ENCODE assay signal across 26 mouse cellular contexts in the genomic region with DNA sequence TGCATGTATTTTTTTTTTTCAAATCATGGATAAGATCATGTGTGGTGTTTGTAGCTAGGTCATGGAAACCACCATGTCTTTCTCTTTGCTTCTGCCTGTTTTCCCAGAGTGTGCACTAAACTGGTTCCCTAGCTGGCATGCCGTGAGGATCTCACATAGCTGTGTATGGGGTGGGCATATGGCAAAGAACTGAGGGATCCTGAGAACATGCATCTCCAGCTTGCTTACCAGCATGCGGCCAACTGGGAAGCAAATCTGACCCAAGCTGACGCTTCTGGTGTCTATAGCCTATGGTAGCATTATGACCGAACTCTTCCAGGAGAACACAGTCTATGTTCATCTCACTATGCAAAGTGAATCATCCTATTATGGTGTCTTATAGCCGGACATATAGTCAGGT.
DNase-seq lines count a peak whose midpoint lies in the region; ATAC-seq lines count a peak whose summit lies in the region.
"Had no signal": no experiment of that assay in that cellular context is flagged by ENCODE, and none has a peak within 500 bp of the region (broad histone marks: within the 10 kb centered on the region; RNA-seq: fewer than 3 reads in every experiment).

No protein-coding gene starts in this region.

- peak; percentile 68 for ATAC-seq in cerebellum, adult (ENCODE audit: insufficient number of reproducible peaks, low FRiP score, low TSS enrichment)
- ATAC-seq in midbrain, embryonic 14.5 days (ENCODE audit: low FRiP score, low TSS enrichment), result 0 out of 2 replicates have a peak, but pooled peaks have one; percentile 11
- ATAC-seq in midbrain, embryonic 15.5 days (replicated peaks), result no peak
- ATAC-seq: activated CD4-positive, CD25-positive, alpha-beta regulatory T cell, adult 4 months; forebrain, embryonic 16.5 days; hindbrain, postnatal 0 days; inflammation-experienced regulatory T-cells, adult 6 months; intestine, embryonic 16.5 days had no signal

- no peak overlapping the region for H3K9ac ChIP-seq in midbrain, embryonic 14.5 days (replicated peaks; ENCODE audit: low read length)
- H3K9ac ChIP-seq in midbrain, embryonic 15.5 days, result no peak overlapping the region
- H3K9ac ChIP-seq: embryonic facial prominence, embryonic 12.5 days; forebrain, embryonic 12.5 days; heart, embryonic 13.5 days; hindbrain, embryonic 14.5 days had no signal

- no peaks in the 10 kb centered on the region for H3K27me3 ChIP-seq in midbrain, embryonic 14.5 days (ENCODE audit: control insufficient read depth, insufficient read depth, low read length)
- no peaks in the 10 kb centered on the region for H3K27me3 ChIP-seq in midbrain, embryonic 15.5 days (replicated peaks)
- H3K27me3 ChIP-seq: embryonic facial prominence, embryonic 12.5 days; forebrain, embryonic 12.5 days; heart, embryonic 13.5 days had no signal

- no peaks in the 10 kb centered on the region for H3K36me3 ChIP-seq in midbrain, embryonic 14.5 days (ENCODE audit: control insufficient read depth, insufficient read depth, low read length)
- no peaks in the 10 kb centered on the region for H3K36me3 ChIP-seq in midbrain, embryonic 15.5 days (replicated peaks)
- H3K36me3 ChIP-seq: embryonic facial prominence, embryonic 12.5 days; forebrain, embryonic 12.5 days; heart, embryonic 10.5 days; heart, embryonic 13.5 days had no signal

- DNase-seq in cerebellum, adult 9-10 months, result no peak
- DNase-seq in cerebellum, adult 9-11 months, result peak; percentile 2
- DNase-seq in cerebellum, adult 18-20 months, result no peak
- no peak for DNase-seq in midbrain, embryonic 14.5 days
- DNase-seq in testis, postnatal 14 days (ENCODE audit: low spot score), result no peak
- DNase-seq: adrenal gland, adult 8-10 months; adrenal gland, postnatal 25 days; gastrocnemius, postnatal 10 days; gastrocnemius, postnatal 36 days; heart, adult 2 months; heart, postnatal 14 days; heart, postnatal 4 days; kidney, adult 18-20 months had no signal

- no peaks in the 10 kb centered on the region for H3K9me3 ChIP-seq in midbrain, embryonic 14.5 days (ENCODE audit: control insufficient read depth, low read length)
- no peaks in the 10 kb centered on the region for H3K9me3 ChIP-seq in midbrain, embryonic 15.5 days
- H3K9me3 ChIP-seq: embryonic facial prominence, embryonic 12.5 days; forebrain, embryonic 12.5 days; heart, embryonic 10.5 days; heart, embryonic 13.5 days had no signal

- WGBS in midbrain, embryonic 14.5 days, result 92% methylated on average over 5 of the region's 5 CpGs
- 95% methylated on average over 5 of the region's 5 CpGs for WGBS in midbrain, embryonic 15.5 days

- no peak overlapping the region for H3K4me2 ChIP-seq in midbrain, embryonic 14.5 days (ENCODE audit: low read length)
- no peak overlapping the region for H3K4me2 ChIP-seq in midbrain, embryonic 15.5 days
- H3K4me2 ChIP-seq: embryonic facial prominence, embryonic 12.5 days; forebrain, embryonic 12.5 days; heart, embryonic 13.5 days; hindbrain, embryonic 14.5 days had no signal

- H3K27ac ChIP-seq in midbrain, embryonic 14.5 days (replicated peaks; ENCODE audit: low read depth, low read length), result no peak overlapping the region
- no peak overlapping the region for H3K27ac ChIP-seq in midbrain, embryonic 15.5 days
- H3K27ac ChIP-seq: embryonic facial prominence, embryonic 12.5 days; forebrain, embryonic 12.5 days; heart, adult 2 months; heart, embryonic 10.5 days; heart, embryonic 13.5 days; hindbrain, embryonic 14.5 days; hindbrain, postnatal 0 days had no signal

- no peak overlapping the region for H3K4me3 ChIP-seq in midbrain, embryonic 14.5 days (replicated peaks; ENCODE audit: low read depth, low read length)
- H3K4me3 ChIP-seq in midbrain, embryonic 15.5 days, result no peak overlapping the region
- H3K4me3 ChIP-seq: embryonic facial prominence, embryonic 12.5 days; erythroblast, embryonic 14.5 days; forebrain, embryonic 12.5 days; heart, adult 2 months; heart, embryonic 10.5 days; heart, embryonic 13.5 days had no signal

- no peaks in the 10 kb centered on the region for H3K4me1 ChIP-seq in midbrain, embryonic 14.5 days (ENCODE audit: control insufficient read depth, insufficient read depth, low read length)
- H3K4me1 ChIP-seq in midbrain, embryonic 15.5 days, result no peaks in the 10 kb centered on the region
- H3K4me1 ChIP-seq: embryonic facial prominence, embryonic 12.5 days; forebrain, embryonic 12.5 days; heart, embryonic 10.5 days; heart, embryonic 13.5 days had no signal
